Mouse (Mus musculus): ENCODE results near the gene L3mbtl3.

- TF ChIP-seq CTCF (IDR thresholded peaks at IDR 0.05; ENCODE audit: control insufficient read depth, insufficient read depth, insufficient read length) (no peak), MYOG (IDR thresholded peaks at IDR 0.05; ENCODE audit: control insufficient read depth, extremely low read depth, insufficient read length) (no peak)
Observed at GRCm38 (mm10) chr10:26244466-26244865, 131.3 kb downstream of the L3mbtl3 start.

Data from C2C12 (cell line).